Mouse (Mus musculus) splenic B cell, adult 2 months (primary cell): Measurements from ENCODE around the gene Tmem25.
"Not testable (repeated sequence)": the region's sequence is repeated elsewhere in the genome, so short reads cannot be mapped to it uniquely, and the experiment has no call there.

ENCODE experiments used
- DNase-seq: peaks from one replicate; pipeline ENCODE4 v3.0.0-alpha.2; 2011; ENCODE audit warnings: low read depth, low spot score
- H3K27me3 ChIP-seq: 2 replicates; pipeline ENCODE4 v1.6.1; 2012; ENCODE audit warnings: mild to moderate bottlenecking, low read length, moderate library complexity, mixed read lengths; ENCODE audit not compliant: control insufficient read depth, poor library complexity, insufficient read depth, severe bottlenecking
- H3K36me3 ChIP-seq: 2 replicates; pipeline ENCODE4 v1.6.1; 2012; ENCODE audit warnings: mild to moderate bottlenecking, low read length, moderate library complexity, mixed read lengths; ENCODE audit not compliant: control insufficient read depth, poor library complexity, insufficient read depth, severe bottlenecking

The Tmem25 gene

GRCm38 (mm10) chr9:44804678-44805077, 5.6 kb upstream of the Tmem25 start:
- no peak for DNase-seq
- Histone ChIP-seq H3K27me3 (no peaks in the 10 kb centered on the region), H3K36me3 (peaks cover 18% of the 10 kb centered on the region)

- no peaks in the 10 kb centered on the region; the same call in 1 of the 2 replicates for H3K27me3 ChIP-seq
- H3K36me3 ChIP-seq, result peaks cover 10% of the 10 kb centered on the region; the same call in 1 of the 2 replicates
These were observed 3.8 kb upstream of the Tmem25 start, which contains the start of gene Ttc36 for GRCm38 (mm10) chr9:44802808-44803450. Ttc36 (minus strand) TSS chr9:44803072.

GRCm38 (mm10) chr9:44801669-44802068, 2.6 kb upstream of the Tmem25 start:
- H3K27me3 ChIP-seq, result no peaks in the 10 kb centered on the region; the same call in 1 of the 2 replicates
- peaks cover 2% of the 10 kb centered on the region; the same call in 1 of the 2 replicates for H3K36me3 ChIP-seq
- no peak for DNase-seq

More at GRCm38 (mm10) chr9:44802808-44803450, 3.8 kb upstream of the Tmem25 start, which contains the start of gene Ttc36:
- no peak for DNase-seq

GRCm38 (mm10) chr9:44799958-44800324, 834 bp upstream of the Tmem25 start:
- no peak for DNase-seq
- Histone ChIP-seq H3K27me3 (no peaks in the 10 kb centered on the region; the same call in 1 of the 2 replicates), H3K36me3 (no peaks in the 10 kb centered on the region)

- no peak for DNase-seq
- Histone ChIP-seq H3K36me3 (no peaks in the 10 kb centered on the region), H3K27me3 (no peaks in the 10 kb centered on the region; the same call in 1 of the 2 replicates)
These were observed 809 bp downstream of the Tmem25 start for GRCm38 (mm10) chr9:44798298-44798697.

GRCm38 (mm10) chr9:44792842-44793241, 6.3 kb downstream of the Tmem25 start:
- no peak for DNase-seq
- Histone ChIP-seq H3K36me3 (no peaks in the 10 kb centered on the region; the same call in none of the 2 replicates), H3K27me3 (no peaks in the 10 kb centered on the region)

GRCm38 (mm10) chr9:44772750-44773651, 26.1 kb downstream of the Tmem25 start:
- H3K27me3 ChIP-seq, result no peaks in the 10 kb centered on the region
- peak; percentile 97 for DNase-seq
- no peaks in the 10 kb centered on the region; the same call in 1 of the 2 replicates for H3K36me3 ChIP-seq

- H3K27me3 ChIP-seq, result no peaks in the 10 kb centered on the region
- H3K36me3 ChIP-seq, result no peaks in the 10 kb centered on the region; the same call in 1 of the 2 replicates
- no peak for DNase-seq
These were observed 26.7 kb downstream of the Tmem25 start for GRCm38 (mm10) chr9:44772392-44772749.

- DNase-seq, result no peak
- Histone ChIP-seq H3K27me3 (no peaks in the 10 kb centered on the region), H3K36me3 (no peaks in the 10 kb centered on the region; the same call in 1 of the 2 replicates)
These were observed 27.7 kb downstream of the Tmem25 start for GRCm38 (mm10) chr9:44771376-44771775.

- not testable (repeated sequence) for H3K36me3 ChIP-seq, H3K27me3 ChIP-seq, DNase-seq
These were observed 31.1 kb downstream of the Tmem25 start for GRCm38 (mm10) chr9:44768029-44768394.

- no peaks in the 10 kb centered on the region for H3K27me3 ChIP-seq
- H3K36me3 ChIP-seq, result no peaks in the 10 kb centered on the region
- DNase-seq, result peak; percentile 90
These were observed 31.7 kb downstream of the Tmem25 start, which contains the start of the genes Arcn1 and Ift46 for GRCm38 (mm10) chr9:44767101-44768028. Arcn1 (minus strand) TSS chr9:44767845. Ift46 (plus strand) TSS chr9:44767908.

GRCm38 (mm10) chr9:44760873-44761272, 38.2 kb downstream of the Tmem25 start:
- H3K36me3 ChIP-seq, result peaks cover 3% of the 10 kb centered on the region; the same call in 1 of the 2 replicates
- no peaks in the 10 kb centered on the region for H3K27me3 ChIP-seq
- peak; percentile 58 for DNase-seq

- peaks cover 37% of the 10 kb centered on the region for H3K36me3 ChIP-seq
These were observed 50.6 kb downstream of the Tmem25 start for GRCm38 (mm10) chr9:44748473-44748872.

GRCm38 (mm10) chr9:44747341-44747740, 51.8 kb downstream of the Tmem25 start:
- DNase-seq, result no peak
- Histone ChIP-seq H3K36me3 (peaks cover 38% of the 10 kb centered on the region), H3K27me3 (no peaks in the 10 kb centered on the region)

More at GRCm38 (mm10) chr9:44748473-44748872, 50.6 kb downstream of the Tmem25 start:
- DNase-seq, result no peak
- no peaks in the 10 kb centered on the region for H3K27me3 ChIP-seq
